Mouse (Mus musculus): ENCODE results near the gene Cpeb4.
"Not testable (repeated sequence)": the region's sequence is repeated elsewhere in the genome, so short reads cannot be mapped to it uniquely, and the experiment has no call there.

Gene Cpeb4

GRCm38 (mm10) chr11:31974132-31974531, 102.1 kb downstream of the Cpeb4 start:
- in situ Hi-C loops (cut with MboI, MseI): loop anchor here (25.0 kb wide), 1 partner anchor 712 kb away; no protein-coding TSS in a partner anchor

- in situ Hi-C loops (cut with MboI, MseI): loop anchor here (25.0 kb wide), 1 partner anchor 713 kb away; no protein-coding TSS in a partner anchor
These were observed 102.8 kb downstream of the Cpeb4 start for GRCm38 (mm10) chr11:31974826-31975225.

- in situ Hi-C loops (cut with MboI, MseI): no loop called here
These were observed 103.7 kb downstream of the Cpeb4 start for GRCm38 (mm10) chr11:31975678-31976077.

GRCm38 (mm10) chr11:31976137-31976536, 104.1 kb downstream of the Cpeb4 start:
- in situ Hi-C loops (cut with MboI, MseI): no loop called here

- in situ Hi-C loops (cut with MboI, MseI): not testable (repeated sequence)
These were observed 108.1 kb downstream of the Cpeb4 start for GRCm38 (mm10) chr11:31980089-31980488.

- in situ Hi-C loops (cut with MboI, MseI): no loop called here
These were observed 109.8 kb downstream of the Cpeb4 start for GRCm38 (mm10) chr11:31981830-31982229.

- in situ Hi-C loops (cut with MboI, MseI): not testable (repeated sequence)
These were observed 110.4 kb downstream of the Cpeb4 start for GRCm38 (mm10) chr11:31982247-31982943.

GRCm38 (mm10) chr11:31983249-31983648, 111.2 kb downstream of the Cpeb4 start:
- in situ Hi-C loops (cut with MboI, MseI): no loop called here

GRCm38 (mm10) chr11:31984786-31985185, 112.8 kb downstream of the Cpeb4 start:
- in situ Hi-C loops (cut with MboI, MseI): no loop called here
